Mouse (Mus musculus): ENCODE measurements around the gene Itgav. TPM values are rescaled to one million over a fixed set of nuclear protein-coding genes. Genes with fewer than 3 reads are reported as not detected.

Gene Itgav
- polyA plus RNA-seq, 1 experiment = 25.9 TPM

DNA sequence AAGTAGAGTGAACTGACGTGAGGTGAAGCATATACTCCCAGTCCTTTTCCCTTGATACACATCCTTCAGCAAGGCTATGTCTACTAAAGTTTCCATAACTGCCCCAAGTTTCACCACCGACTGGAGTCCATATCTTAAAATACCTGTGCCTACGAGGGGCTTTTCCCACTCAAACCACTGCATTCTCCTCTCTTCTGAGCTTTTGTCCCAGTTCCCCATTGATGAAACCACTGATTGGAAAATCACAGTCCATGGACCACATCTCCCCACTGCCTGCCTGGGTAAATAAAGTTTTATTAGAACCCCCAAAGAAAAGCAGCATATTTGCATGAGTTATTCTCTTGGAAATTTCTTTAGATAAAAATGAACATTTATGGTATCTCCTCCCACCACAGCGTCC, 8.7 kb downstream of the Itgav start:
- no peaks in the 10 kb centered on the region for H3K27me3 ChIP-seq (ENCODE audit: control insufficient read depth, insufficient read depth, low read length)
- no peak overlapping the region for H3K27ac ChIP-seq (ENCODE audit: control insufficient read depth, insufficient read depth, low read length)
- TF ChIP-seq CTCF (IDR thresholded peaks at IDR 0.05; ENCODE audit: borderline replicate concordance, control insufficient read depth, extremely low read depth, insufficient read depth, low read length, poor library complexity) (no peak), POLR2A (IDR thresholded peaks at IDR 0.05; ENCODE audit: control insufficient read depth, extremely low read depth, insufficient read depth, low read length, poor library complexity) (no peak)
- H3K4me1 ChIP-seq (replicated peaks; ENCODE audit: control insufficient read depth, insufficient read depth, low read length) = no peaks in the 10 kb centered on the region
- H3K36me3 ChIP-seq (ENCODE audit: control insufficient read depth, insufficient read depth, low read length) = 0 out of 2 replicates have a peak, but pooled peaks cover 5% of the 10 kb centered on the region
- DNase-seq = no peak
- H3K4me3 ChIP-seq (ENCODE audit: control insufficient read depth, insufficient read depth, low read length) = no peak overlapping the region
- WGBS = 94% methylated on average over 4 of the region's 4 CpGs

- Histone ChIP-seq H3K4me1 (replicated peaks; ENCODE audit: control insufficient read depth, insufficient read depth, low read length) (no peaks in the 10 kb centered on the region), H3K27me3 (ENCODE audit: control insufficient read depth, insufficient read depth, low read length) (no peaks in the 10 kb centered on the region), H3K36me3 (ENCODE audit: control insufficient read depth, insufficient read depth, low read length) (0 out of 2 replicates have a peak, but pooled peaks cover 5% of the 10 kb centered on the region), H3K4me3 (ENCODE audit: control insufficient read depth, insufficient read depth, low read length) (no peak overlapping the region), H3K27ac (ENCODE audit: control insufficient read depth, insufficient read depth, low read length) (no peak overlapping the region)
- no peak for DNase-seq
- TF ChIP-seq POLR2A (IDR thresholded peaks at IDR 0.05; ENCODE audit: control insufficient read depth, extremely low read depth, insufficient read depth, low read length, poor library complexity) = no peak
- no peak for TF ChIP-seq CTCF (IDR thresholded peaks at IDR 0.05; ENCODE audit: borderline replicate concordance, control insufficient read depth, extremely low read depth, insufficient read depth, low read length, poor library complexity)
- 90% methylated on average over 13 of the region's 13 CpGs for WGBS
These were observed 9.8 kb downstream of the Itgav start for GRCm38 (mm10) chr2:83733981-83734393.

DNA sequence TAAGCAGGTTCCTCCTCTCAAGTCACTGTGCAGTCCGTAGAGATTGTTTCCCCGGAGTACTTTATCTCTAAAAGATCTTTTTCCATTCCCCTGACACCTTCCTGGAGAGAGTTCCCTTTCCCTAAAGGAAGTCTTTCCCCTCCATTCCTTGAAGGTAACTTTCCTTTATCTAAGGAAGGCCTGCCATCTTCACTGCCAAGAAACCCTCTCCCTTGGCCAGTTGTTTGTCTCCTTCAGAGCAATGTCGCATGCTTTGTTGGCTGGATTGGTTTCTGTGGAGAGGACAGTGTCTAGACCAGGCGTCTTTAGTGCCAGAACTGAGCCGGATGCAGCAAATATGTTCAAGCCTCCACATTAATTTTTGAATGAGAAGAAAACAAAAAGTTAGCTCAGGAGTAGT, 11.1 kb downstream of the Itgav start:
- no peaks in the 10 kb centered on the region for H3K4me1 ChIP-seq (replicated peaks; ENCODE audit: control insufficient read depth, insufficient read depth, low read length)
- no peak for DNase-seq
- TF ChIP-seq POLR2A (IDR thresholded peaks at IDR 0.05; ENCODE audit: control insufficient read depth, extremely low read depth, insufficient read depth, low read length, poor library complexity) = no peak
- TF ChIP-seq CTCF (IDR thresholded peaks at IDR 0.05; ENCODE audit: borderline replicate concordance, control insufficient read depth, extremely low read depth, insufficient read depth, low read length, poor library complexity) = no peak
- no peaks in the 10 kb centered on the region for H3K27me3 ChIP-seq (ENCODE audit: control insufficient read depth, insufficient read depth, low read length)
- WGBS = 92% methylated on average over 5 of the region's 5 CpGs
- H3K4me3 ChIP-seq (ENCODE audit: control insufficient read depth, insufficient read depth, low read length) = no peak overlapping the region
- no peak overlapping the region for H3K27ac ChIP-seq (ENCODE audit: control insufficient read depth, insufficient read depth, low read length)
- H3K36me3 ChIP-seq (ENCODE audit: control insufficient read depth, insufficient read depth, low read length) = 0 out of 2 replicates have a peak, but pooled peaks cover 5% of the 10 kb centered on the region

GRCm38 (mm10) chr2:83736836-83737235, 12.6 kb downstream of the Itgav start:
- TF ChIP-seq CTCF (IDR thresholded peaks at IDR 0.05; ENCODE audit: borderline replicate concordance, control insufficient read depth, extremely low read depth, insufficient read depth, low read length, poor library complexity) = no peak
- no peak for TF ChIP-seq POLR2A (IDR thresholded peaks at IDR 0.05; ENCODE audit: control insufficient read depth, extremely low read depth, insufficient read depth, low read length, poor library complexity)
- WGBS = 94% methylated on average over 5 of the region's 5 CpGs
- DNase-seq = no peak
- Histone ChIP-seq H3K36me3 (ENCODE audit: control insufficient read depth, insufficient read depth, low read length) (0 out of 2 replicates have a peak, but pooled peaks cover 5% of the 10 kb centered on the region), H3K27me3 (ENCODE audit: control insufficient read depth, insufficient read depth, low read length) (no peaks in the 10 kb centered on the region), H3K4me1 (replicated peaks; ENCODE audit: control insufficient read depth, insufficient read depth, low read length) (no peaks in the 10 kb centered on the region), H3K4me3 (ENCODE audit: control insufficient read depth, insufficient read depth, low read length) (no peak overlapping the region), H3K27ac (ENCODE audit: control insufficient read depth, insufficient read depth, low read length) (no peak overlapping the region)

- Histone ChIP-seq H3K36me3 (ENCODE audit: control insufficient read depth, insufficient read depth, low read length) (0 out of 2 replicates have a peak, but pooled peaks cover 5% of the 10 kb centered on the region), H3K27ac (ENCODE audit: control insufficient read depth, insufficient read depth, low read length) (no peak overlapping the region), H3K27me3 (ENCODE audit: control insufficient read depth, insufficient read depth, low read length) (no peaks in the 10 kb centered on the region), H3K4me1 (replicated peaks; ENCODE audit: control insufficient read depth, insufficient read depth, low read length) (no peaks in the 10 kb centered on the region), H3K4me3 (ENCODE audit: control insufficient read depth, insufficient read depth, low read length) (no peak overlapping the region)
- WGBS = 94% methylated on average over 14 of the region's 14 CpGs
- no peak for DNase-seq
- no peak for TF ChIP-seq POLR2A (IDR thresholded peaks at IDR 0.05; ENCODE audit: control insufficient read depth, extremely low read depth, insufficient read depth, low read length, poor library complexity)
- no peak for TF ChIP-seq CTCF (IDR thresholded peaks at IDR 0.05; ENCODE audit: borderline replicate concordance, control insufficient read depth, extremely low read depth, insufficient read depth, low read length, poor library complexity)
These were observed 14.5 kb downstream of the Itgav start for GRCm38 (mm10) chr2:83738586-83739251.

GRCm38 (mm10) chr2:83739461-83740124, 15.4 kb downstream of the Itgav start:
- no peak for DNase-seq
- H3K4me3 ChIP-seq (ENCODE audit: control insufficient read depth, insufficient read depth, low read length) = no peak overlapping the region
- no peaks in the 10 kb centered on the region for H3K27me3 ChIP-seq (ENCODE audit: control insufficient read depth, insufficient read depth, low read length)
- WGBS = 62% methylated on average over 9 of the region's 9 CpGs
- H3K27ac ChIP-seq (ENCODE audit: control insufficient read depth, insufficient read depth, low read length) = no peak overlapping the region
- H3K36me3 ChIP-seq (ENCODE audit: control insufficient read depth, insufficient read depth, low read length) = 0 out of 2 replicates have a peak, but pooled peaks cover 5% of the 10 kb centered on the region
- H3K4me1 ChIP-seq (replicated peaks; ENCODE audit: control insufficient read depth, insufficient read depth, low read length) = peaks cover 3% of the 10 kb centered on the region; the same call in 1 of the 2 replicates
- TF ChIP-seq CTCF (IDR thresholded peaks at IDR 0.05; ENCODE audit: borderline replicate concordance, control insufficient read depth, extremely low read depth, insufficient read depth, low read length, poor library complexity) (no peak), POLR2A (IDR thresholded peaks at IDR 0.05; ENCODE audit: control insufficient read depth, extremely low read depth, insufficient read depth, low read length, poor library complexity) (no peak)

Data from thymus, adult 2 months (tissue).